Mouse (Mus musculus): ENCODE data around the gene Arhgap28.

DNA sequence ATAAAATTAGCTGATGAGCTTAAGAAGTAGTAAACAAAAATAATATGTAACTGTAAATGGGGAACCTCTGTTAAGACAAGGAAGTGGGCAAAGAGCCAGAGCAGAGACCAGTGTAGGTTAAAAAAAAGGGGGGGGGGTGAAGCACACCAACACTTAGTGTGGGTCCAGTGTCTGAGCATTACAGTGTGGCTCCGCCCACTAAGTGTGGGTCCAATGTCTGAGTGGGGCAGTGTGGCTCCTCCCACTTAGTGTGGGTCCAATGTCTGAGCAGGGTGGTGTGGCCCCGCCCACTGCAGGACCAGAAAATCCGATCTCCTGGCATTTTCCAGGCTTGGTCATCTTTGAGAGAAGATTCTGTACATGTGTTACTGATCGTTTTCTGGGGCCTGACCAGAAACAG, 101.1 kb downstream of the Arhgap28 start:
- TF ChIP-seq POLR2A (IDR thresholded peaks at IDR 0.05; ENCODE audit: borderline replicate concordance, insufficient read depth, low read length) (no peak), CTCF (IDR thresholded peaks at IDR 0.05; ENCODE audit: borderline replicate concordance, insufficient read depth, low read depth, low read length) (no peak)

All from cerebellum, adult 2 months (tissue).